Mouse (Mus musculus) cortical plate, adult 2 months (tissue): Measurements from ENCODE around the gene Hoxd11. TPM values are rescaled to one million over a fixed set of nuclear protein-coding genes. Genes with fewer than 3 reads are reported as not detected.

Experiments
- H3K27ac ChIP-seq: fragments of 200-500 bp; 2 replicates; pipeline ENCODE4 v1.5.1; 2012; ENCODE audit warnings: low read length, control low read depth, inconsistent platforms; ENCODE audit not compliant: insufficient read depth
- H3K4me1 ChIP-seq: fragments of 200-500 bp; 2 replicates; pipeline ENCODE4 v1.6.1; 2011; ENCODE audit warnings: low read length; ENCODE audit not compliant: control insufficient read depth, insufficient read depth
- H3K4me3 ChIP-seq: fragments of 200-500 bp; 2 replicates; pipeline ENCODE4 v1.5.1; 2011; ENCODE audit warnings: mild to moderate bottlenecking, low read length, control low read depth; ENCODE audit not compliant: insufficient read depth
- CTCF ChIP-seq: fragments of 200-500 bp; IDR thresholded peaks from 2 replicates; pipeline ENCODE4 v1.5.1; 2011; ENCODE audit warnings: mild to moderate bottlenecking, control low read depth, low read length; ENCODE audit not compliant: insufficient read depth; ENCODE audit errors: extremely low read depth
- POLR2A ChIP-seq: fragments of 200-500 bp; IDR thresholded peaks from 2 replicates; pipeline ENCODE4 v1.6.1; 2011; ENCODE audit warnings: mild to moderate bottlenecking, low read length, control low read depth; ENCODE audit not compliant: insufficient read depth; ENCODE audit errors: extremely low read depth
- polyA plus RNA-seq: library from polyadenylated mRNA; depleted of rRNA; stranded (reverse); fragments of >200 nt; gene quantifications from 2 replicates; pipeline ENCODE4 v1.2.3, GENCODE M21; 2012

Gene Hoxd11
- polyA plus RNA-seq, 1 experiment: not detected

DNA sequence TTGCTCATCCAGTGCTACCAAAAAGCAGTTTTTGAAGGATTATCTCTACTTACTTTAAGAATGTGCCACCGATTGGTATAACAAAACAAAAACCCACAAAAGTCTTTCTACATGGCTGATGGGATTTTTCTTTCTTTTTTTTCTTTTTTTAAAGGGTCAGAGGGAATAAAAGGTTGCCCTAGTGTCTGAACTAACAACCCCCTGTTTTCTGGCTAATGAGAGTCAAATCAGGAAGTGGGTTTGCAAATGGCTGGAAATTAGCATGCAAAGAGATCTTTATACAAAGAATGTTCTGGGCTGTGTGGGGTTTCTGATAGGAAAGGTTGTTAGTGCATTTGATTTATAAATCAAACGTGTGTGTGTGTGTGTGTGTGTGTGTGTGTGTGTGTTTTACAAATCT is 41.0 kb downstream of the Hoxd11 start:
- H3K27ac ChIP-seq: no peak overlapping the region
- H3K4me3 ChIP-seq: no peak overlapping the region
- TF ChIP-seq CTCF: no peak
- TF ChIP-seq POLR2A: no peak
- no peaks in the 10 kb centered on the region for H3K4me1 ChIP-seq

DNA sequence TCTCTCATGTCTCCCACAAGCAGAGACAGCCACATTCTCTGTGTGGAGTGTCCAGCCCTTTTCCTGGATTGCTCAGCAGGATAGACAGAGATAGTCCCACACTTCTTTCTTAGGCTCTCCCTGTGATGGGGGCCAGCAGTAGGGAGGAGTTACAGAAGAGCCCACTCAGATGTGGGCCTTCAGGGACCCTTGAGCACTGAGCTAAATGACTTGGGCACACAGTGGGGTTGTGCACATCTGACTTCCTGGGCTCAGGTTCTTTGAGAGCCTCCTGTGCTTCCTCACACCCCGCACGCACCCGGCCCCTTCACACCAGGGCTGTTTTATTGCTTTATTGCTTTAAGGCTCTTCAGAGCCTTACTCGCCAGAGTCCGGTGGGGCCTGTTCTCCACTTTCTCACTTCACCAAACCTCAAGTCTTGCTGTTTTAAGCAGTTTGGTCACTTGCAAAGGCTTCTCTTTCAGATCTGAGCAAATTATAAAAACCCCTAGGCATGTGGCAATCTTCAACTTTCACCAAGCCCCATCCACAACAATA is 41.7 kb downstream of the Hoxd11 start:
- H3K4me3 ChIP-seq: no peak overlapping the region
- H3K4me1 ChIP-seq: no peaks in the 10 kb centered on the region
- no peak overlapping the region for H3K27ac ChIP-seq
- TF ChIP-seq CTCF (no peak), POLR2A (no peak)

DNA sequence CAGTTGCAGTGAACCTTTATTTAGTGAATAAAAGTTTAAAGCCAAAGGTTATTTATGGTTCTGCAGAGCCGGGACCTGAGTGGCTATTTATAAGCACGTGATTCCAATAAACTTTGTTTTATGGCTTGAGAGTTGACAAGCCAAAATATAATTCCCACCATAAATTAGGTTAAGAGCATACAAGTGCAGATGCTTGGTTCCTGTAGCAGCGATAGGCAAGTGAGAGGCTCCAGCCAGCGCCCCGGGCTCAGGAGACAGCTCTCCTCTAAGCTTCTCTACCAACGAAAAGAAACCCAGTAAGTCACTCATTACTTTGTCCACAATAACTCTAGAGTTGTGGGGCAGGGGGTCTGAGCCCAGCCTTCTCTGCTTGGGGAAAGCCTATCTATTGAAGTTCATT is 42.5 kb downstream of the Hoxd11 start:
- Histone ChIP-seq H3K4me3 (no peak overlapping the region), H3K27ac (no peak overlapping the region), H3K4me1 (no peaks in the 10 kb centered on the region)
- TF ChIP-seq CTCF (no peak), POLR2A (no peak)

DNA sequence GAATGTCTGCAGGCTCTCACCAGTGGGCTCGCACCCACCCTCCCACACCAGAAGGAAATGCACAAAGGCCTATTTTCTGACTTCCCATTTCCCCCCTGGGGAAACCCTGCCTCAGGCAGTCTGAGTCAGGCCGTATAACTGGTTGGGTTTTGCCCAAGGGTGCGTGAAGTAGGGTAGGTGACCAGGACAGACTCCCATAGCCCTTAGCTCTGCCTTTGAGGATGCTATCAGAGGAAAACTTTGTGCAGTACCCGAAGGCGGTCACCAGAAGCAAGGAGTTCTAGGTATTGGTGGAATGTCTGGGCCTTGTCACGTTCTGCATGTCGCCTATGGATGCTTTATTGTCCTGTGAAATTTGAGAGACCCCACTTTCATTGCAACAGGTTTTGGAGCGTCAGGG is 43.6 kb downstream of the Hoxd11 start:
- no peak for TF ChIP-seq CTCF
- TF ChIP-seq POLR2A: no peak
- Histone ChIP-seq H3K27ac (no peak overlapping the region), H3K4me3 (no peak overlapping the region), H3K4me1 (no peaks in the 10 kb centered on the region)

DNA sequence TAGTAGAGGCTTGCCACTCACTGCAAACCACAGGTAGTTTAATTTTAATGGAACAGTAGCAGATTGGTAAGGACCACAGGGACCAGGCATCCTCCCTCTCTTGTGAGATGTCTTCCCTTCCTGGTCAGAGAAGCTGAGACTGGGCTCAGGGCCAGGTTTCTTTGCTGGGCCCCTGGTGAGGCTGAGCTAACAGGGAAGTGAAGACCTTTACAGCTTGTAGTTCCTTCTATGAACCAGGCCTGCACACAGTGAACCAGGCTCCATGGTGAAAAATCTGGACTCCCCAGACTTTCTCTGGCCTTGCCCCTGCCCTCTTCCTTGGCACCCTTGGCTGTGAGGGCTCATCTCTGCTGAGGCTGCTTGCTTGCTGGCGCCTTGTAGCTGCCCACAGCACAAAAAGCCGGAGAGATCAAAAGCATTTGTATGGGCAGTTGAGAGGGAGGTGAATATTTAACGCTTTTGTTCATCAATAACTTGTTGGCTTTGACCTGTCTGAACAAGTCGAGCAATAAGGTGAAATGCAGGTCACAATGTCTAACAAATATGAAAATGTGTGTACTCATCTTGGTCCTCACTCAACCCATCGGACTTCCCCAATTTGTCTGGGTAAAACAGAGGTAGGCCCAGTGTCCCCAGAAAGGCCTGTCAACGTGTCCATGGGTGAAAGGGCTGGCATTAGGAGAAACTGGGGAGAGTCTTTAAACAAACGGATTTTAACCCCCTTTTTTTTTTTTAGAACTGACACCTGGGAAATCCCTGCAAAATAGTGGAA is 45.1 kb downstream of the Hoxd11 start:
- TF ChIP-seq POLR2A (no peak), CTCF (no peak)
- Histone ChIP-seq H3K4me1 (no peaks in the 10 kb centered on the region), H3K4me3 (no peak overlapping the region)

DNA sequence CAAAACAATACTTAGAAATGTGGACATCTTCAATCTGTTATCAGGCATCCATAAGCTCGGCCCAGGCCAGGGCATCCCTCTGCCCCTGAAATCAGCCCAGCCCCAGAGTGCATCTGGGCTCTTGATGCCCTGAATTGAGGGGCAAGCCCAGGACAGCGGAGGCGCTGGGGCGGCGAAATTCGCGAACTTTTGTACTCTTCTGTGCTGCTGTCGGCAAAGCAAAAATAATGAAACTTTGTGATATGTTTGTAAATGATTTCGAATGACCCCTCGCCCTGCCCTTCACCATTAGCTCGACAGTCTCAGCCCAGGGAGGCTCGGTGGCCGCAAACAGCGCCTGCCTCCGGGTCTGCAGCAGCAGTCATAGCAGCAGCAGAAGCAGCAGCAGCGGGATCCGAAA is 45.8 kb downstream of the Hoxd11 start:
- Histone ChIP-seq H3K27ac (no peak overlapping the region), H3K4me1 (no peaks in the 10 kb centered on the region), H3K4me3 (no peak overlapping the region)
- no peak for TF ChIP-seq POLR2A
- TF ChIP-seq CTCF: no peak

More for the DNA sequence above, 45.1 kb downstream of the Hoxd11 start:
- no peak overlapping the region for H3K27ac ChIP-seq

DNA sequence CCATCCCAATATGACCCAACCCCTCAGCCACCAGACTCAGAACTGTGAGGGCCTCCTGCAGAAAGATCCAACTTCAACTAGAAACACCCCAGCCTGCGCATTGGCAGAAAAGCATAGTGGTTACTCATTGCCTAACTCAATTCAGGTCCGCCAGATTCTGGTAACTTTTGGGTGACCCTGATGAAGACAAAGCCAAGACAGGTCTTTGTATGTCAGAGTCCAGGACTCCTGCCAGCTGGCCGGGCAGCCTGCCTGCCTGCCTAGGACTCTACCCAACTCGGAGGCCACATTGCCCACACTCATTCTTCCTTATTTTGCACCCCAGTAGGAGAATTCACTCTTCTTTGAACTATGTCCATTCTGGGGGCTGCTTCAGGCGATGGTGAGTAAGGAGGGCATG is 47.2 kb downstream of the Hoxd11 start, which contains the start of gene Gm28230:
TSS of gene Gm28230 (plus strand) at position 178 of the 400 bp plus-strand sequence.
- no peaks in the 10 kb centered on the region for H3K4me1 ChIP-seq
- H3K4me3 ChIP-seq: no peak within 1 kb of the TSS
- TF ChIP-seq POLR2A (no peak), CTCF (no peak)
- H3K27ac ChIP-seq: no peak within 1 kb of the TSS

DNA sequence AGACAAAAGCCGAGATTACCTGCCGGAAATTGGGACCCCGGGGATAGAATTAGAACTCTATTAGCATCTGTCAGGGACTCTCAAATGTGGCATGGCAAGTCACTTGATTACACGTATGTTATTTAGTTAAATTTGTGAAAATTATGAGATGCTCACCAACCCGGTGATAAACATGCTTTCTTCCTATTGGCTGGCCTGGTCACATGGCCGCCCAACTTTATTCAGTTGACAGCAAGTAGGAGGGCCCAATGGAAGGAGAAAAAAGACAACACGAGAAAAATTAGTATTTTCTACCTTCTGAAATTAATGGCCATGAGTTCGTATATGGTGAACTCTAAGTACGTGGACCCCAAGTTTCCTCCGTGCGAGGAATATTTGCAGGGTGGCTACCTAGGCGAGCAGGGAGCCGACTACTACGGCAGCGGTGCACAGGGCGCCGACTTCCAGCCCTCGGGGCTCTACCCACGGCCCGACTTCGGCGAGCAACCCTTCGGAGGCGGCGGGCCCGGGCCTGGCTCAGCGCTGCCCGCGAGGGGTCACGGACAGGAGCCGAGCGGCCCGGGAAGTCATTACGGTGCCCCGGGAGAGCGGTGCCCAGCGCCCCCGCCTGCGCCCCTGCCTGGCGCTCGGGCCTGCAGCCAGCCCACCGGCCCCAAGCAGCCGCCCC is 47.7 kb downstream of the Hoxd11 start:
- Histone ChIP-seq H3K27ac (no peak overlapping the region), H3K4me3 (no peak overlapping the region), H3K4me1 (no peaks in the 10 kb centered on the region)
- TF ChIP-seq CTCF (no peak), POLR2A (no peak)

DNA sequence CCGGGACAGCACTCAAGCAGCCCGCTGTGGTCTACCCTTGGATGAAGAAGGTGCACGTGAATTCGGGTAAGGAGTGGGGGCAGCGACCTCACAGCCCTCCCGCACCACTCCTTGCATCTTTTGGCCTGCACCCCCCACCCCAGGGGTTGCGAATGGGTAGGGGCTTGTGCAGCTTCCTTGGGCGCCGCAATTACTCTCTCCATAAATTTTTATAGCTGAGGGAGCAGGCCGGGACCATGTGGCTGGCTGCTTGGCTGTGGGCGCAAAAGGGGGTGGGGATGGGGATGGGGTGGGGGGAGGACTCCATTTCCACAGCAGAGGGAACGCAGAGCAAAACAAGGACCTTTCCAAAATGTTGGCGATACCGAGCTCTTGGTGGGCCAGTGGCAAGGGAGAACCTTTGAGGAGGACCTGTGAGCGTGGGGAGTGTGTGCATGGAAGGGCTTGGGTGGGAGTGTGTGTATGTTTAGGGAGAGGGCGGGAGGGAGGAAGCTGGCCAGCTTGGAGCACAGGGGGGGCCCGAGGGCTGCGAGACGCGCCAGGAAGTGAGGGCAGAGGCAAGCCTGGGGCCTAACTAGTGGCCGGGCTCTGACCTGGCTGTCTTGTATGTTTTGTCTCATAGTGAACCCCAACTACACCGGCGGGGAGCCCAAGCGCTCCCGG is 48.4 kb downstream of the Hoxd11 start:
- TF ChIP-seq CTCF: no peak
- no peak for TF ChIP-seq POLR2A
- no peaks in the 10 kb centered on the region for H3K4me1 ChIP-seq
- no peak overlapping the region for H3K4me3 ChIP-seq
- H3K27ac ChIP-seq: no peak overlapping the region
